12 mouse cellular contexts compared by ENCODE assay signal in the genomic region with DNA sequence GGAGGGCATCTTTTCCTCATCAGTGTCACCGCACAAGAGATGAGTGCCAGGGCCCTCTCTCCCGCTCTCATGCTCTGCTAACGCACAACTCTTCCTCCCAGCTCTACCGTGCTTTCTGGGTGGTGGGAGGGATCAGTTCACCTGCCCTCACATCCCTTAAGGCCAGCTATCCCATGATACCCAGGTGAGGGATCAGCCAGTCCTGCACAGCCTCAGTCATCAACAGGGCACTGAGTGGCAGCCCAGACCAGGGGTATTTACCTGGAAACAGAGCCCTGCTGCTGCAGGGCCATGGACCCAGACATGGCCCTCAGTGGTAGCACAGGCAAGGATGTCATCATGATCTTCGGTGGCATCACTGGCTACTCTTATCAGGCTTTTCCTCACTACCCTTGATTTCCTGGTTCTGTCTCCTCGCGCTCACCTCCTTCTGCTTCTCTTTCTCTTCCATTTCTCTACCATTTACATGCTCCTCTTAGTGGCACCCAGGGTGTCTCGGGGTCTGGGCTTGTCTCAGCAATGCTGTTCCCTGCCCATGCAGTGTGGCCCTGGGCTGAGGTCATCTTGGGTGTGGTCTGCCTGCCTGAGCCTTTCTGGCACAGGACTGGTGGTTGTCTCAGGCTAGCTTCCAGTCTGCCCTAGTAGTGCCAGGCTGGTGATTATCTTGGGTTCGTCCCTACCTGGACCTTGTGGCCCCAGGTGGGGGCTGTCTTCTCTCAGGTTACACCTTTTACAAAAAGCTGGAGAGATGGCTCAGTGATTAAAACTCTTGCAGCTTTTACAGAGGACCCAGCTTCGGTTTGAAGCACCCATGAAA. TPM values are rescaled to one million over a fixed set of nuclear protein-coding genes. Genes with fewer than 3 reads are reported as not detected.
A peak's percentile ranks its signal among the peaks of the same experiment; 100 is the strongest.
DNase-seq lines count a peak whose midpoint lies in the region; ATAC-seq and TF ChIP-seq lines count a peak whose summit lies in the region.
"Had no signal": no experiment of that assay in that cellular context is flagged by ENCODE, and none has a peak within 500 bp of the region (broad histone marks: within the 10 kb centered on the region; RNA-seq: fewer than 3 reads in every experiment).

No protein-coding gene starts in this region.

- H3K79me2 ChIP-seq in CH12.LX (replicated peaks; ENCODE audit: control insufficient read depth, extremely low read depth, insufficient read depth, poor library complexity, severe bottlenecking) = no peaks in the 10 kb centered on the region
- H3K79me2 ChIP-seq in macrophage (ENCODE audit: inconsistent target) = no peaks in the 10 kb centered on the region

- H3K4me2 ChIP-seq in liver, postnatal 0 days (ENCODE audit: low read depth, low read length) = peak overlapping the region; percentile 59; the same call in 1 of the 2 replicates
- H3K4me2 ChIP-seq in CH12.LX (ENCODE audit: insufficient read depth, low read depth, poor library complexity, severe bottlenecking) = peak overlapping the region; percentile 42; the same call in 1 of the 2 replicates
- no peak overlapping the region for H3K4me2 ChIP-seq in kidney, embryonic 15.5 days
- H3K4me2 ChIP-seq: neural tube, embryonic 13.5 days had no signal

- WGBS in liver, postnatal 0 days (ENCODE audit: insufficient replicate concordance) = 74% methylated on average over 10 of the region's 10 CpGs
- 79% methylated on average over 10 of the region's 10 CpGs for WGBS in macrophage (ENCODE audit: missing documents)
- 60% methylated on average over 10 of the region's 10 CpGs for WGBS in thymus, adult 2 months
- WGBS in kidney, embryonic 15.5 days = 83% methylated on average over 10 of the region's 10 CpGs

- no peak for TF ChIP-seq POLR2A in CH12.LX (IDR thresholded peaks at IDR 0.05; ENCODE audit: low read depth, low read length)
- no peak for TF ChIP-seq POLR2A in thymus, adult 2 months (IDR thresholded peaks at IDR 0.05; ENCODE audit: control insufficient read depth, extremely low read depth, insufficient read depth, low read length, poor library complexity)

- no peak overlapping the region for H3K9ac ChIP-seq in liver, postnatal 0 days (replicated peaks)
- H3K9ac ChIP-seq in CH12.LX (ENCODE audit: insufficient read depth, low read depth) = no peak overlapping the region
- no peak overlapping the region for H3K9ac ChIP-seq in kidney, embryonic 15.5 days
- H3K9ac ChIP-seq: neural tube, embryonic 13.5 days had no signal

- in situ Hi-C loops in CH12.LX (cut with MboI; ENCODE audit: low pct_ligation_motif_present, low pct_unique_long_range_greater_than_20kb, low sequenced_read_pairs) = no loop called here

- H3K27me3 ChIP-seq in liver, postnatal 0 days (ENCODE audit: insufficient read depth, low read length) = no peaks in the 10 kb centered on the region
- H3K27me3 ChIP-seq in CH12.LX (replicated peaks) = no peaks in the 10 kb centered on the region
- H3K27me3 ChIP-seq in thymus, adult 2 months (ENCODE audit: control insufficient read depth, insufficient read depth, low read length) = no peaks in the 10 kb centered on the region
- no peaks in the 10 kb centered on the region for H3K27me3 ChIP-seq in kidney, embryonic 15.5 days
- H3K27me3 ChIP-seq: neural tube, embryonic 13.5 days had no signal

- H3K9me3 ChIP-seq in liver, postnatal 0 days (ENCODE audit: low read length) = no peaks in the 10 kb centered on the region
- peaks cover 10% of the 10 kb centered on the region for H3K9me3 ChIP-seq in CH12.LX (replicated peaks; ENCODE audit: low read length)
- no peaks in the 10 kb centered on the region for H3K9me3 ChIP-seq in kidney, embryonic 15.5 days (replicated peaks)
- H3K9me3 ChIP-seq: neural tube, embryonic 13.5 days had no signal

- no peak for TF ChIP-seq RAD21 in CH12.LX (IDR thresholded peaks at IDR 0.05; ENCODE audit: low read depth, low read length)

- no peak for TF ChIP-seq EP300 in liver, postnatal 0 days (IDR thresholded peaks at IDR 0.05; ENCODE audit: low read depth)
- no peak for TF ChIP-seq EP300 in CH12.LX (IDR thresholded peaks at IDR 0.05; ENCODE audit: low read length)

- ATAC-seq in liver, postnatal 0 days = no peak
- no peak; the same call in 1 of the 2 replicates for ATAC-seq in kidney, embryonic 15.5 days (replicated peaks; ENCODE audit: low FRiP score)

- H3K4me1 ChIP-seq in liver, postnatal 0 days (ENCODE audit: insufficient read depth) = no peaks in the 10 kb centered on the region
- H3K4me1 ChIP-seq in CH12.LX (ENCODE audit: control insufficient read depth in 1 of 2, insufficient read depth in 2 of 2) = peaks cover 0 to 32% of the 10 kb centered on the region in 2 experiments; a peak in 3 of 4 replicates
- H3K4me1 ChIP-seq in thymus, adult 2 months (replicated peaks; ENCODE audit: control insufficient read depth, insufficient read depth, low read length) = peaks cover 31% of the 10 kb centered on the region
- H3K4me1 ChIP-seq in kidney, embryonic 15.5 days = 0 out of 2 replicates have a peak, but pooled peaks cover 4% of the 10 kb centered on the region

- dilution Hi-C loops in CH12.LX (cut with MboI; ENCODE audit: extremely low pct_ligation_motif_present, extremely low pct_unique_long_range_greater_than_20kb, low sequenced_read_pairs) = no loop called here

- no peaks in the 10 kb centered on the region for H3K36me3 ChIP-seq in liver, postnatal 0 days (replicated peaks; ENCODE audit: insufficient read depth, low read length)
- H3K36me3 ChIP-seq in CH12.LX (replicated peaks in 1 of 2; ENCODE audit: control insufficient read depth in 1 of 2, insufficient read depth in 1 of 2, low read length in 1 of 2) (peaks cover 0 to 3% of the 10 kb centered on the region in 2 experiments), macrophage (ENCODE audit: inconsistent target) (no peaks in the 10 kb centered on the region)
- H3K36me3 ChIP-seq in thymus, adult 2 months (ENCODE audit: control insufficient read depth, insufficient read depth, low read length) = no peaks in the 10 kb centered on the region
- peaks cover 21% of the 10 kb centered on the region for H3K36me3 ChIP-seq in kidney, embryonic 15.5 days
- H3K36me3 ChIP-seq: neural tube, embryonic 13.5 days had no signal

- no peak for TF ChIP-seq CTCF in liver, postnatal 0 days (IDR thresholded peaks at IDR 0.05; ENCODE audit: low read depth)
- TF ChIP-seq CTCF in CH12.LX (conservative IDR thresholded peaks at IDR 0.05 in 1 of 2, IDR thresholded peaks at IDR 0.05 in 1 of 2; ENCODE audit: low read depth in 2 of 2, low read length in 2 of 2) = no peak
- no peak for TF ChIP-seq CTCF in thymus, adult 2 months (IDR thresholded peaks at IDR 0.05; ENCODE audit: borderline replicate concordance, control insufficient read depth, extremely low read depth, insufficient read depth, low read length, poor library complexity)

- peak overlapping the region; percentile 72; the same call in 1 of the 2 replicates for H3K27ac ChIP-seq in liver, postnatal 0 days (ENCODE audit: low read depth)
- no peak overlapping the region for H3K27ac ChIP-seq in CH12.LX (ENCODE audit: insufficient read depth, low read depth)
- peak overlapping the region; percentile 73 for H3K27ac ChIP-seq in macrophage
- peak overlapping the region; percentile 100 for H3K27ac ChIP-seq in thymus, adult 2 months (ENCODE audit: control insufficient read depth, insufficient read depth, low read length)
- H3K27ac ChIP-seq in kidney, embryonic 15.5 days = no peak overlapping the region
- H3K27ac ChIP-seq: neural tube, embryonic 13.5 days had no signal

- H3K4me3 ChIP-seq in liver, postnatal 0 days (ENCODE audit: low read depth, low read length) = no peak overlapping the region
- H3K4me3 ChIP-seq in CH12.LX (replicated peaks in 1 of 3; ENCODE audit: low read depth in 2 of 3, low read length in 2 of 3, poor library complexity in 1 of 3) (no peak overlapping the region), macrophage (ENCODE audit: inconsistent target) (peak overlapping the region; percentile 58; the same call in 1 of the 2 replicates)
- H3K4me3 ChIP-seq in thymus, adult 2 months (ENCODE audit: control insufficient read depth, insufficient read depth, low read length) = no peak overlapping the region
- H3K4me3 ChIP-seq in kidney, embryonic 15.5 days (replicated peaks) = no peak overlapping the region
- H3K4me3 ChIP-seq: neural tube, embryonic 13.5 days had no signal

- no peak for DNase-seq in liver, postnatal 0 days
- DNase-seq in liver (no peak), CH12.LX (ENCODE audit: extremely low read depth) (no peak)
- peak; percentile 49 for DNase-seq in thymus, adult 2 months
- DNase-seq in cerebellum, adult 9-10 months = no peak
- no peak for DNase-seq in lung, postnatal 14 days
- DNase-seq: cerebellum, postnatal 10 days; heart, postnatal 4 days; kidney, adult 18-20 months had no signal

TF ChIP-seq in CH12.LX, 34 proteins besides CTCF, POLR2A, EP300 and RAD21 (continues in another document):
- no peak for TF ChIP-seq MAFK (IDR thresholded peaks at IDR 0.05; ENCODE audit: insufficient replicate concordance, low read length)
- TF ChIP-seq MAX (IDR thresholded peaks at IDR 0.05; ENCODE audit: low read length) = no peak
- no peak for TF ChIP-seq MAZ (IDR thresholded peaks at IDR 0.05; ENCODE audit: low read depth, low read length)
- TF ChIP-seq ETS1 (conservative IDR thresholded peaks at IDR 0.05; ENCODE audit: low read depth, low read length) = no peak

RNA-seq across cellular contexts. Expression of gene Patj, which starts 40.3 kb away (rescaled TPM):
- polyA plus RNA-seq in liver, postnatal 0 days (2015; fragmentation: Nextera tagmentation; extraction: Ambion mirVana) = 2.5 and 2.8 TPM in 2 replicates
- total RNA-seq in CH12.LX (2012; rRNA removed) = 1.4 and 2.0 TPM in 2 replicates
- total RNA-seq in CH12.LX (2014; rRNA removed) = 0.54 and 1.2 TPM in 2 replicates
- polyA plus RNA-seq in CH12.LX (2012; ENCODE audit: insufficient read length, low read depth) = 6.1 and 8.4 TPM in 2 replicates
- total RNA-seq in macrophage (2018; cell fraction: chromatin; rRNA removed) = 1 to 10 TPM in 19 of 26 experiments, under 1 TPM in 7; 0.32 to 6.0 (median 1.2) TPM
- total RNA-seq in macrophage (2018; cell fraction: cytosol; rRNA removed) = 1 to 10 TPM in 1 of 26 experiments, under 1 TPM in 25; 0.15 to 1.6 (median 0.48) TPM
- total RNA-seq in macrophage (2018; cell fraction: nucleus; rRNA removed) = 1 to 10 TPM in 13 of 26 experiments, under 1 TPM in 13; 0.18 to 3.8 (median 0.95) TPM
- 0.16 to 0.39 TPM (median 0.34 TPM) in 3 replicates for polyA plus RNA-seq in macrophage (2018)
- polyA plus RNA-seq in thymus, adult 2 months (2012; rRNA removed) = 32.7 and 35.0 TPM in 2 replicates
- polyA plus RNA-seq in kidney, embryonic 15.5 days (2015; fragmentation: Nextera tagmentation; extraction: Ambion mirVana) = 26.5 and 26.6 TPM in 2 replicates

RNA-seq across cellular contexts. Expression of gene Tm2d1, which starts 52.7 kb away (rescaled TPM):
- 50.6 and 51.8 TPM in 2 replicates for polyA plus RNA-seq in liver, postnatal 0 days (2015; fragmentation: Nextera tagmentation; extraction: Ambion mirVana)
- total RNA-seq in CH12.LX (2012; rRNA removed) = 14.8 and 16.0 TPM in 2 replicates
- 37.1 and 42.6 TPM in 2 replicates for total RNA-seq in CH12.LX (2014; rRNA removed)
- polyA plus RNA-seq in CH12.LX (2012; ENCODE audit: insufficient read length, low read depth) = 45.3 and 54.9 TPM in 2 replicates
- total RNA-seq in macrophage (2018; cell fraction: chromatin; rRNA removed) = 10 to 100 TPM in 13 of 26 experiments, 1 to 10 TPM in 13; 6.1 to 17.4 (median 10.1) TPM
- total RNA-seq in macrophage (2018; cell fraction: cytosol; rRNA removed) = 10 to 100 TPM; 31.7 to 46.5 (median 37.8) TPM
- 10 to 100 TPM in 25 of 26 experiments, 1 to 10 TPM in 1; 9.6 to 27.9 (median 17.5) TPM for total RNA-seq in macrophage (2018; cell fraction: nucleus; rRNA removed)
- polyA plus RNA-seq in macrophage (2018) = 26.4 to 48.2 TPM (median 36.1 TPM) in 3 replicates
- polyA plus RNA-seq in thymus, adult 2 months (2012; rRNA removed) = 10.7 and 11.1 TPM in 2 replicates
- polyA plus RNA-seq in kidney, embryonic 15.5 days (2015; fragmentation: Nextera tagmentation; extraction: Ambion mirVana) = 99.6 and 113 TPM in 2 replicates

Comparison
In these comparisons a context has a peak if more than half of its experiments do, and no peak if none do; other contexts are left out.
1. H3K27ac ChIP-seq: peak in liver, postnatal 0 days (single experiment), macrophage (single experiment) and thymus, adult 2 months (single experiment); none in CH12.LX (single experiment) and kidney, embryonic 15.5 days (single experiment).